Mouse (Mus musculus) liver, embryonic 11.5 days (tissue): ENCODE measurements around the gene BB287469. TPM values are rescaled to one million over a fixed set of nuclear protein-coding genes. Genes with fewer than 3 reads are reported as not detected.
A peak's percentile ranks its signal among the peaks of the same experiment; 100 is the strongest.
"Not testable (repeated sequence)": the region's sequence is repeated elsewhere in the genome, so short reads cannot be mapped to it uniquely, and the experiment has no call there.

ENCODE experiments used
- ATAC-seq: fragments of 200-750 bp; cut with Nextera tagmentation; replicated peaks from 2 replicates; pipeline ENCODE4 v1.8.0; 2017; ENCODE audit warnings: moderate number of reproducible peaks, mild to moderate bottlenecking, moderate TSS enrichment, moderate library complexity; ENCODE audit not compliant: low FRiP score
- DNase-seq: peaks from one replicate; pipeline ENCODE4 v3.0.0-alpha.2; 2017; ENCODE audit warnings: low spot score
- H3K27ac ChIP-seq: fragments of 300-500 bp; sonication (generic); 2 replicates; pipeline ENCODE4 v1.5.1; 2014; ENCODE audit warnings: mild to moderate bottlenecking, low read depth, low read length, control low read depth
- H3K27me3 ChIP-seq: fragments of 300-500 bp; sonication (generic); replicated peaks from 2 replicates; pipeline ENCODE4 v1.6.1; 2014; ENCODE audit warnings: low read length, mixed read lengths; ENCODE audit not compliant: control insufficient read depth, insufficient read depth
- H3K36me3 ChIP-seq: fragments of 300-500 bp; sonication (generic); 2 replicates; pipeline ENCODE4 v1.6.1; 2014; ENCODE audit warnings: mild to moderate bottlenecking, low read length, moderate library complexity, mixed read lengths; ENCODE audit not compliant: control insufficient read depth, insufficient read depth
- H3K4me1 ChIP-seq: fragments of 300-500 bp; sonication (generic); replicated peaks from 2 replicates; pipeline ENCODE4 v1.6.1; 2014; ENCODE audit warnings: low read length, mixed read lengths; ENCODE audit not compliant: control insufficient read depth, insufficient read depth
- H3K4me2 ChIP-seq: fragments of 300-500 bp; sonication (generic); 2 replicates; pipeline ENCODE4 v1.6.1; 2014; ENCODE audit warnings: mild to moderate bottlenecking, control low read depth, moderate library complexity
- H3K4me3 ChIP-seq: fragments of 300-500 bp; sonication (generic); 2 replicates; pipeline ENCODE4 v1.5.1; 2014; ENCODE audit warnings: low read depth, low read length, control low read depth
- H3K9ac ChIP-seq: fragments of 300-500 bp; sonication (generic); 2 replicates; pipeline ENCODE4 v1.6.1; 2014; ENCODE audit warnings: low read depth, low read length, control low read depth
- H3K9me3 ChIP-seq: fragments of 300-500 bp; sonication (generic); 2 replicates; pipeline ENCODE4 v1.6.1; 2016; ENCODE audit warnings: low read length, inconsistent platforms, mixed read lengths; ENCODE audit not compliant: control insufficient read depth
- WGBS: fragments of 180-500 bp; shearing (Covaris S2); extraction: QIAGEN DNeasy Blood & Tissue Kit; methylation state at CpG from one replicate; pipeline ENCODE4 v1.1.7; 2014; 5-methylcytosine and 5-hydroxymethylcytosine counted together
- polyA plus RNA-seq: library from polyadenylated mRNA; unstranded; fragments of >200 nt; fragmentation: Nextera tagmentation; extraction: Ambion mirVana; gene quantifications from 2 replicates; pipeline ENCODE4 v1.2.1, GENCODE M21; 2014

The BB287469 gene
- polyA plus RNA-seq, result not detected in 2 replicates

DNA sequence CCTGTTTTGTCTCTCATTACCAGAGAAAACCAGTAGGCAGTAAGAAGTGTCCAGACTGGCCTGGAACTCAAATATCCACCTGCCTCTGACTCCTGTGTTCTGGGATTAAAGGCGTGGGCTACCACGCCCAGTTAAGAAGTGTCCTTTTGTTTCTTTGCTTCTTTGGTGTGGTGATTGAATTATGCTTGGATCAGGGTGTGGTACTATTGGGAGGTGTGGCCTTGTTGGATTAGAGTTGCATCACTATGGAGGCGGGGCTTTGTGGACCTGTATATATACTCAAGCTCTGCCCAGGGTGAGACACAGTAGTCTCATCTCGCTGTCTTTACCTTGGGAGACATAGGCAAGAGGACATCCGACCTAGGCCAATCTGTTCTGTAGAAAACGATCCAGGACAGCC is at the start of gene BB287469:
BB287469 (plus strand) TSS at position 301 of the 400 bp plus-strand sequence.
- H3K27me3 ChIP-seq, DNase-seq, H3K27ac ChIP-seq, H3K4me3 ChIP-seq, H3K4me1 ChIP-seq, H3K9ac ChIP-seq, H3K9me3 ChIP-seq, ATAC-seq, H3K4me2 ChIP-seq, H3K36me3 ChIP-seq: not testable (repeated sequence)
- 82% methylated on average over 5 of the region's 6 CpGs for WGBS

DNA sequence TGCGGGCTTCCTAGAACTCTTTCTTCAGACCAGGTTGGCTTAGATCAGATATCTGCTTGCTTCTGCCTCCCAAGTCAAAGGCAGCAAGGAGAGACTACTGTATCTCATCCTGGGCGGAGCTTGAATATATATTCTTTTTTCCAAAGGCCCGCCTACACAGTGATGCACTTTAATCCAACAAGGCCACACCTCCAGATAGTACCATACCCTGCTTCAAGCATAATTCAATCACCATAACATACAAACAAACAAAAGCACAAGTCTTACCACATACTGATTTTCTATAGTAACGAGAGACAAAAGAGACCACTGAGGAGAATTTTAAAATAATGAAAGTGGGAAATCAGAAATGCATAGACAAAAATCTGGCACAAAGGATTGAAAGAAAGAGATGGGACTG is 40.7 kb upstream of the BB287469 start, which contains the start of gene Gm21319:
Gm21319 (minus strand) TSS at position 101 of the 400 bp plus-strand sequence.
- not testable (repeated sequence) for DNase-seq, H3K4me1 ChIP-seq

DNA sequence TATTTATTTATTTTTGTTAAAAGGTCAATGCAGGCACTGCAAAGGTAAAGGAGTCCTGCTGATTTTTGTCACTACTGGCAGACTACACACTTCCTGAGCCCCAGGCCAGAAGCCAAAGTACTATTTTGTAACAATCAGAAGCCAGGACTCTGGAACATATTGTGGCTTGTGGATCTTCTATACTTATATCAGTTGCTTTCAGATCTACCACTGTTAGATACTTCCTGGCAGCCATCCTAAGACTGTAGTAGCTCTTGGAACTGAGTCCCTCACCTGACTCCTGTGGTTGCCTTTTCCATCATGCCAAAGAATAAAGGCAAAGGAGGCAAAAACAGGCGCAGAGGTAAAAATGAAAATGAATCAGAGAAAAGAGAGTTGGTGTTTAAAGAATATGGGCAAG is 21.2 kb upstream of the BB287469 start, which contains the start of gene Gm21936:
Gm21936 (plus strand) TSS at position 301 of the 400 bp plus-strand sequence.
- H3K9me3 ChIP-seq, H3K4me2 ChIP-seq, H3K4me1 ChIP-seq, H3K9ac ChIP-seq, ATAC-seq, H3K36me3 ChIP-seq, H3K27ac ChIP-seq, DNase-seq, H3K27me3 ChIP-seq, H3K4me3 ChIP-seq: not testable (repeated sequence)
- 100% methylated on average over 1 of the region's 1 CpGs for WGBS

More for the DNA sequence above, 40.7 kb upstream of the BB287469 start, which contains the start of gene Gm21319:
- not testable (repeated sequence) for H3K4me3 ChIP-seq, H3K4me2 ChIP-seq, H3K27ac ChIP-seq, H3K9me3 ChIP-seq, H3K27me3 ChIP-seq, ATAC-seq, H3K36me3 ChIP-seq, H3K9ac ChIP-seq
- WGBS, result 78% methylated on average over 4 of the region's 4 CpGs

DNA sequence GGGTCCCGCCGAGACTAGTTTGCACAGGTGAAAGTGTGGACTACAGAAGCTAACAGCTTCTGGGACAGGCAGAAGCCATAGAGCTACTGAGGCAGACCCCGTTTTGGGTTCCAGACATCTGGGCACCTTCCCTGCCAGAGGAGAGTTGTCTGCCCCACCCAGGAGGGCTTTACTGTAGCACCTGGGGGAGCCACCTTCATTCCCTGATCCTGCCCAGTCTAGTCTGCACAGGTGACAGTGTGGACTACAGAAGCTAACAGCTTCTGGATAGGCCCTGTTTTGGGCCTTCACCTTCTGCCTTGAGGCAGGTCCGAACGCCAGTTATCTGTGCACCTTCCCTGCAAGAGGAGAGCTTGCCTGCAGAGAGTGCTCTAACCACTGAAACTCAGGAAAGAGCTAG is 18.4 kb upstream of the BB287469 start:
- not testable (repeated sequence) for H3K27ac ChIP-seq, H3K9ac ChIP-seq, H3K9me3 ChIP-seq, H3K4me1 ChIP-seq, ATAC-seq, DNase-seq, H3K27me3 ChIP-seq, H3K4me3 ChIP-seq, H3K4me2 ChIP-seq, H3K36me3 ChIP-seq
- WGBS, result 89% methylated on average over 5 of the region's 5 CpGs

DNA sequence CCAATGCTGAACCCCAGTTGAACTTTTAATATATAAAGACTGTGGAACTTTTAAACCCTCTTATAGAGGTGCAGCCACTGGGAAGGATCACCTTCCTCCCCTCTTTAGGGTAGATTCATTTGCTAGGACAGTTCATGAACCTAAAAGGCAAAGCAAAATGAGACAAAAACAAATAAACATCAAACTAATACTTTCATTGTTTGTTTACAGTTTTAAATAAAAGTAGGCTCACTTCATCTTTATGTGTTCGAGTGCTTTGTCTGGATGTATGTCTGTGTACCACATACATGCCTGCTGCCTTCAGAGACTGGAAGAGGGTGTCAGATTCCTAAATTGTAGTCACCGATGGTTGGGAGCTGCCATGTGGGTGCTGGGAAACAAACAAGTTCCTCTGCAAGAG is 25.9 kb downstream of the BB287469 start, which contains the start of gene Gm2001:
Gm2001 (minus strand) TSS at position 101 of the 400 bp plus-strand sequence.
- not testable (repeated sequence) for DNase-seq, H3K9ac ChIP-seq, H3K4me1 ChIP-seq, H3K27ac ChIP-seq, H3K27me3 ChIP-seq, H3K36me3 ChIP-seq, H3K9me3 ChIP-seq, ATAC-seq, H3K4me2 ChIP-seq, H3K4me3 ChIP-seq
- WGBS, result 70% methylated on average over 1 of the region's 2 CpGs

DNA sequence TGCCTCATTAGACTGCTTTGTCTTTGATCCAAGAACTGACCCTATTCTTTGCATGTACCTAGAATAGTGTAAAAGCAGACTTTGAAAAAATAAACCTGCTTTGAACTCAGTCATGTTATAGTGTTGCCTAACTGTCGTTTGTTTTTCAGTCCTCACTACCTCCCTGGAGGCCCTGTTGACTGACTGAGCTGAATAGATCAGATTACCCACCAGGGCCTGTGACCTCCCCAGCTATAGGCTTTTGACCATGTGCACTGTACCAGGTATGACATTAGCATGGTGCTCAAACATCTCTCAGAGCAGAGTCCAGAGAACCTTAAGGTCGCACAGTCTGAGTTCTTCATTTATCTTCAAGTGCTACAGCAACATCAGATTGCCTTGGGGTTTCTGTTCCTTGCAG is 34.3 kb downstream of the BB287469 start:
- ATAC-seq, result peak; percentile 68; the same call in 1 of the 2 replicates
- not testable (repeated sequence) for H3K4me3 ChIP-seq, H3K9ac ChIP-seq, H3K27me3 ChIP-seq, H3K36me3 ChIP-seq, DNase-seq, H3K27ac ChIP-seq, H3K4me2 ChIP-seq, H3K4me1 ChIP-seq, H3K9me3 ChIP-seq
- no CpG with 5 or more reads among the region's 2 CpGs for WGBS

DNA sequence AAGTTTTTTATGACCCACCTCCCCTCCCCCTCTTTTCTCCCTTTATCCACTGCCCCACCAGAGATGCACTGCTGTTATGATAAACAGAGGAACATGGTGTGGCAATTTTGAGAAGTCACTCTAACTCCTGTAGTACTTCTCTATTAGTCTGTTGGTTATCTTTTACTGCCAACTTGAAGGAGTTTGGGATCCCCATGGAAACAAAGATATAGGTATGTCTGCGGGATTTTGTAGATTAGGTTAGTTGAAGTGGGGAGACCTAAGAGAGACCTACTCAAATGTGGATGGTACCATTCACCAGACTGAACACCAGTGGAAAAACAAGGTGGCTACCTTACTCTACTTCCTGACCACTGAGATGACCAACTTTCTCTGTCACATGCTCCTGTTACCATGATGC is 39.7 kb downstream of the BB287469 start:
- not testable (repeated sequence) for ATAC-seq, H3K27me3 ChIP-seq
- WGBS, result 63% methylated on average over 1 of the region's 1 CpGs

DNA sequence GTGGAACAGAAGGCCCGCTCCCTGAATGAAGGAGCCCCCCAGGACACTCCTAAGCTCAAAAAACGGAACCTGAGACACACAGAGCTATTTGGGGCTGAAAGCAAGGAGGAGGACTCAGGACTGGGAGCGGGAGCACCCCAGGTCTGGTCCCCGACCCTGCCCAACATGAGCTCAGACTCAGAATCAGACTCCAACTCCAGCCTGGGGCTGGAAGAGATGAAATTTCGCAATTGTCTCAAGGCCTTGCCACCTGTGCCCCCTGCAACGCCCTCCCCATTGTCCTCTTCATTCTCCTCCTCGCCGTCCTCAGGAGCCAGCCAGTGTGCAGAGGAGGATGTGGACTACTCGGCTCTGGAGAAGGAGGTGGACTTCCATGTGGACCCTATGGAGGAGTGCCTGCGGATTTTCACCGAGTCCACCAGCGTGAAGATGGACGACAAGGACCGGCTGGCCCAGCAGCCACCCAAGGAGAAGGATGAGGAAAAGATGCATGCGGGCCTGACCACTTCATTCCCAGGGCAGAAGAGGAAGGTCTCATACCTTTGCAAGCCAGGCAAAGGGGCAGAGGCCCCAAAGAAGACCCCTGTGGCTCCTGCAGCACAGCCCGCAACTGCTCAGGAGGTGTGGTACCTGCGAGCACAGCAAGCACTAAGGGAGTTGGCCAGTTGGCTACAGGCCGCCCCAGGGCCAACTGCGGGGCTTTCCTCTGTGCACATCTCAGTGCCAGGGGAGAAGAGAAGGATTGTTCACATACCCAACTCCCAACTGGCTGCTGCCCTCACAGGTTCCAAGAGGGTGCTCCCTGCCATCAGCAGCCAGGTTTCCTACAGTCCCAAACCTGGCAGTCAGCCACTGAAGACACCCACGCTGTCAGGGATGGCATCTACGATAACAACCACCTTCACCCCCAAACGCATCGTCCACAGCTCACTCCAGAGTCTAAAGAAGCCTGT is 45.6 kb downstream of the BB287469 start:
- not testable (repeated sequence) for H3K36me3 ChIP-seq, H3K27me3 ChIP-seq, H3K27ac ChIP-seq, H3K4me3 ChIP-seq, H3K4me1 ChIP-seq, H3K9me3 ChIP-seq, H3K4me2 ChIP-seq, H3K9ac ChIP-seq
- DNase-seq (peak; percentile 31), ATAC-seq (0 out of 2 replicates have a peak, but pooled peaks have one; percentile 7)
- WGBS, result 79% methylated on average over 23 of the region's 23 CpGs

More for the DNA sequence above, 39.7 kb downstream of the BB287469 start:
- not testable (repeated sequence) for H3K36me3 ChIP-seq, H3K9ac ChIP-seq, H3K4me2 ChIP-seq, H3K27ac ChIP-seq, H3K4me3 ChIP-seq, H3K4me1 ChIP-seq, DNase-seq, H3K9me3 ChIP-seq
